Mouse (Mus musculus): ENCODE data around the gene Calm2. TPM values are rescaled to one million over a fixed set of nuclear protein-coding genes. Genes with fewer than 3 reads are reported as not detected.

The Calm2 gene
- total RNA-seq, 2 experiments from 2014 or later = 181 to 192 TPM

- TF ChIP-seq CTCF (IDR thresholded peaks at IDR 0.05) = no peak
- intact Hi-C loops (cut with DNase I) = no loop called here
- peak; percentile 31 for DNase-seq
- Histone ChIP-seq H3K27ac (no peak within 1 kb of the TSS), H3K4me3 (no peak within 1 kb of the TSS)
Observed at GRCm38 (mm10) chr17:87427511-87427910, 19.2 kb downstream of the Calm2 start, which contains the start of gene Stpg4. Stpg4 (minus strand) TSS chr17:87427741.

GRCm38 (mm10) chr17:87418082-87418481 is 28.7 kb downstream of the Calm2 start:
- intact Hi-C loops (cut with DNase I) = no loop called here
- no peak for DNase-seq
- TF ChIP-seq CTCF (IDR thresholded peaks at IDR 0.05) = no peak
- Histone ChIP-seq H3K4me3 (no peak overlapping the region), H3K27ac (no peak overlapping the region)

GRCm38 (mm10) chr17:87406646-87407045 is 40.1 kb downstream of the Calm2 start:
- Histone ChIP-seq H3K27ac (no peak overlapping the region), H3K4me3 (no peak overlapping the region)
- intact Hi-C loops (cut with DNase I) = no loop called here
- no peak for DNase-seq
- TF ChIP-seq CTCF (IDR thresholded peaks at IDR 0.05) = no peak

- intact Hi-C loops (cut with DNase I) = no loop called here
- TF ChIP-seq CTCF (IDR thresholded peaks at IDR 0.05) = no peak
- Histone ChIP-seq H3K27ac (peak overlapping the region; percentile 32; the same call in 1 of the 2 replicates), H3K4me3 (no peak overlapping the region)
- peak; percentile 28 for DNase-seq
Observed at GRCm38 (mm10) chr17:87405576-87405975, 41.2 kb downstream of the Calm2 start.

- Histone ChIP-seq H3K4me3 (no peak overlapping the region), H3K27ac (no peak overlapping the region)
- intact Hi-C loops (cut with DNase I) = no loop called here
- no peak for TF ChIP-seq CTCF (IDR thresholded peaks at IDR 0.05)
- no peak for DNase-seq
Observed at GRCm38 (mm10) chr17:87403462-87403861, 43.3 kb downstream of the Calm2 start.

GRCm38 (mm10) chr17:87402444-87402843 is 44.3 kb downstream of the Calm2 start:
- no peak for DNase-seq

GRCm38 (mm10) chr17:87397088-87397487 is 49.6 kb downstream of the Calm2 start:
- no peak for TF ChIP-seq CTCF (IDR thresholded peaks at IDR 0.05)
- intact Hi-C loops (cut with DNase I) = no loop called here
- no peak overlapping the region for H3K4me3 ChIP-seq
- H3K27ac ChIP-seq = no peak overlapping the region
- no peak for DNase-seq

More at GRCm38 (mm10) chr17:87402444-87402843, 44.3 kb downstream of the Calm2 start:
- TF ChIP-seq CTCF (IDR thresholded peaks at IDR 0.05) = no peak
- no peak overlapping the region for H3K27ac ChIP-seq
- intact Hi-C loops (cut with DNase I) = no loop called here
- no peak overlapping the region for H3K4me3 ChIP-seq

GRCm38 (mm10) chr17:87391242-87391641 is 55.5 kb downstream of the Calm2 start:
- TF ChIP-seq CTCF (IDR thresholded peaks at IDR 0.05) = no peak
- Histone ChIP-seq H3K27ac (peak overlapping the region; percentile 80), H3K4me3 (no peak overlapping the region)
- DNase-seq = peak; percentile 72
- intact Hi-C loops (cut with DNase I) = no loop called here

- peak; percentile 63 for DNase-seq
- Histone ChIP-seq H3K4me3 (no peak overlapping the region), H3K27ac (peak overlapping the region; percentile 48)
- no peak for TF ChIP-seq CTCF (IDR thresholded peaks at IDR 0.05)
- intact Hi-C loops (cut with DNase I) = no loop called here
Observed at GRCm38 (mm10) chr17:87387068-87387467, 59.7 kb downstream of the Calm2 start.

- TF ChIP-seq CTCF (IDR thresholded peaks at IDR 0.05) = no peak
- intact Hi-C loops (cut with DNase I) = no loop called here
- DNase-seq = no peak
- H3K4me3 ChIP-seq = no peak overlapping the region
- peak overlapping the region; percentile 43; the same call in 1 of the 2 replicates for H3K27ac ChIP-seq
Observed at GRCm38 (mm10) chr17:87385835-87386234, 60.9 kb downstream of the Calm2 start.

Other genes starting within 250 kb of the Calm2 start
- gene Mcfd2, start 181.0 kb downstream of the Calm2 start, total RNA-seq (2021) = 10 to 100 TPM; 23.7 to 29.7 TPM
- gene Ttc7, start 164.0 kb downstream of the Calm2 start, total RNA-seq (2021) = 10 to 100 TPM in 1 of 2 experiments, 1 to 10 TPM in 1; 8.9 to 15.9 TPM
- gene Stpg4, start 19.2 kb downstream of the Calm2 start, total RNA-seq (2021) = not detected
- not detected for gene Epcam, start 189.0 kb upstream of the Calm2 start, total RNA-seq (2021)
- 10 to 100 TPM in 1 of 2 experiments, 1 to 10 TPM in 1; 9.0 to 11.5 TPM for gene Msh2, start 225.4 kb upstream of the Calm2 start, total RNA-seq (2021)

All from gastrocnemius, adult 2 months (tissue).